Mouse (Mus musculus) ES-Bruce4 (cell line): Measurements from ENCODE around the gene Stard3nl. TPM values are rescaled to one million over a fixed set of nuclear protein-coding genes. Genes with fewer than 3 reads are reported as not detected.

Experiments
- H3K27ac ChIP-seq: 2 replicates; pipeline ENCODE4 v1.5.1; 2012; ENCODE audit warnings: low read length, inconsistent platforms; ENCODE audit not compliant: insufficient read depth
- H3K27me3 ChIP-seq: 2 replicates; pipeline ENCODE4 v1.6.1; 2012; ENCODE audit warnings: mild to moderate bottlenecking, low read length, inconsistent platforms; ENCODE audit not compliant: control insufficient read depth, poor library complexity, insufficient read depth, severe bottlenecking
- H3K36me3 ChIP-seq: 2 replicates; pipeline ENCODE4 v1.6.1; 2012; ENCODE audit warnings: inconsistent platforms, mild to moderate bottlenecking, low read length, moderate library complexity; ENCODE audit not compliant: control insufficient read depth, poor library complexity, insufficient read depth, severe bottlenecking
- H3K4me1 ChIP-seq: one replicate; pipeline ENCODE4 v1.8.1; 2011; ENCODE audit warnings: low read length; ENCODE audit not compliant: control insufficient read depth, insufficient read depth
- H3K4me3 ChIP-seq: 2 replicates; pipeline ENCODE4 v1.5.1; 2011; ENCODE audit warnings: low read depth, mild to moderate bottlenecking, low read length
- H3K9ac ChIP-seq: 2 replicates; pipeline ENCODE4 v1.6.1; 2012; ENCODE audit warnings: low read depth, mild to moderate bottlenecking, inconsistent platforms; ENCODE audit not compliant: poor library complexity, severe bottlenecking
- H3K9me3 ChIP-seq: replicated peaks from 2 replicates; pipeline ENCODE4 v1.6.1; 2012; ENCODE audit warnings: mild to moderate bottlenecking, low read length, inconsistent platforms; ENCODE audit not compliant: control insufficient read depth, poor library complexity, insufficient read depth, severe bottlenecking
- CTCF ChIP-seq: IDR thresholded peaks from one replicate; pipeline ENCODE4 v1.8.1; 2011; ENCODE audit warnings: low read depth, low read length
- EP300 ChIP-seq: IDR thresholded peaks from 2 replicates; pipeline ENCODE4 v1.6.1; 2011; ENCODE audit warnings: low read depth, low read length; ENCODE audit not compliant: insufficient read depth
- POLR2A ChIP-seq: IDR thresholded peaks from one replicate; pipeline ENCODE4 v1.8.1; 2011; ENCODE audit warnings: low read length; ENCODE audit not compliant: insufficient read depth
- polyA plus RNA-seq: library from polyadenylated mRNA; stranded (reverse); fragments of >200 nt; gene quantifications from 2 replicates; pipeline ENCODE4 v1.2.4, GENCODE M21; 2011; ENCODE audit warnings: low read depth; ENCODE audit not compliant: missing spikeins, insufficient read depth, insufficient read length

The Stard3nl gene
- polyA plus RNA-seq: 45.4 and 63.7 TPM in 2 replicates

- H3K27me3 ChIP-seq: no peaks in the 10 kb centered on the region
- no peaks in the 10 kb centered on the region for H3K4me1 ChIP-seq
- H3K27ac ChIP-seq: peak within 1 kb of the TSS; percentile 91
- TF ChIP-seq POLR2A: peak; percentile 53
- TF ChIP-seq CTCF: no peak
- H3K36me3 ChIP-seq: peaks cover 1% of the 10 kb centered on the region; the same call in 1 of the 2 replicates
- peak within 1 kb of the TSS; percentile 84 for H3K9ac ChIP-seq
- H3K4me3 ChIP-seq: peak within 1 kb of the TSS; percentile 95
- peaks cover 18% of the 10 kb centered on the region for H3K9me3 ChIP-seq
Measured at GRCm38 (mm10) chr13:19395688-19396354, at the start of gene Stard3nl. TSS of gene Stard3nl (minus strand) at chr13:19395795.

DNA sequence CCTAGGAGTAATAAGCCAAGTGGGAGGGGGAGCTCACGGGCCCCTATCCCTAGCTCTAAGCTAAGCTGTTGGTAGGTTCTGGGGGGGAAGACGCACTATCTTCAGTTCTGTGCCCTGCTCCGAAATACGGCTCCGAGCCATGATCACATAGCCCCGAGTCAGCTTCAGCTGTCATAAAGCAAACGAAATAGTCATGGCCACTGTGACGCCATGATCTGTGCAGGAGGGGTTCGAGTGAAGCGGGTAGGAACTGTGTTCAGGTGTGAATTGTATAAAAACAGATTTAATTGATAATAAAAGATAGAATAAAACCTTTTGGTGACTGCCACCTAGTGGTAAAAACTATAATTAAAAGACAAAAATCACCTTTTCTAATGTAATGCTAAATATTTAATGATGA is 42.4 kb upstream of the Stard3nl start:
- Histone ChIP-seq H3K27me3 (no peaks in the 10 kb centered on the region), H3K4me3 (no peak overlapping the region), H3K4me1 (no peaks in the 10 kb centered on the region), H3K36me3 (no peaks in the 10 kb centered on the region), H3K27ac (no peak overlapping the region), H3K9me3 (no peaks in the 10 kb centered on the region), H3K9ac (no peak overlapping the region)
- TF ChIP-seq POLR2A (no peak), CTCF (peak; percentile 5), EP300 (no peak)

- no peaks in the 10 kb centered on the region for H3K27me3 ChIP-seq
- no peak overlapping the region for H3K4me3 ChIP-seq
- TF ChIP-seq EP300 (no peak), CTCF (no peak), POLR2A (no peak)
- no peaks in the 10 kb centered on the region for H3K4me1 ChIP-seq
- peaks cover 13% of the 10 kb centered on the region for H3K9me3 ChIP-seq
- H3K27ac ChIP-seq: no peak overlapping the region
- H3K9ac ChIP-seq: no peak overlapping the region
- H3K36me3 ChIP-seq: no peaks in the 10 kb centered on the region
Measured at GRCm38 (mm10) chr13:19429812-19430370, 34.3 kb upstream of the Stard3nl start.

- Histone ChIP-seq H3K27me3 (no peaks in the 10 kb centered on the region), H3K4me3 (no peak overlapping the region), H3K9me3 (peaks cover 13% of the 10 kb centered on the region), H3K9ac (no peak overlapping the region), H3K4me1 (no peaks in the 10 kb centered on the region), H3K36me3 (no peaks in the 10 kb centered on the region), H3K27ac (no peak overlapping the region)
- TF ChIP-seq POLR2A (no peak), CTCF (no peak), EP300 (no peak)
Measured at GRCm38 (mm10) chr13:19428076-19428475, 32.5 kb upstream of the Stard3nl start.

DNA sequence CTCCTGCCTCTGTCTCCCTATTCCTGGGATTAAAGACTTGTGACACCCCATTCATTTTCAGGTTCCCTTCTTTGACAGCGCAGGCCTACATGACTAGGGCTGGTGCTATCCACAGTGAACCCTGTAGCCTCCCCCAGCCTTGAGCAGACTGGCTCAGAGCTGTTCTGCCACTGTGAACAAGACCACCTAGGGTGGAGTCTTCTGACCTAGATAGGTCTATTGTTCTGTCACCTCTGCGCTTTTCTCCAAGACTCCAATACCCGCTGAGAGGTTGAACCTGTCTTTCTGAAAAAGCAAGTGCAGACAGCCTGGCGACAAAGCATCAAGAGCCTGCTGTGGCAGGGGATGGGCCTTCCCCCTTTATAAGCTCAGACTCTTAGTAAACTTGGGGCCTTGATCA is 29.0 kb upstream of the Stard3nl start:
- Histone ChIP-seq H3K9ac (no peak overlapping the region), H3K4me1 (no peaks in the 10 kb centered on the region), H3K9me3 (peaks cover 13% of the 10 kb centered on the region), H3K27me3 (no peaks in the 10 kb centered on the region), H3K4me3 (no peak overlapping the region), H3K27ac (no peak overlapping the region), H3K36me3 (no peaks in the 10 kb centered on the region)
- TF ChIP-seq CTCF (no peak), EP300 (peak; percentile 56; the same call in 1 of the 2 replicates), POLR2A (no peak)

GRCm38 (mm10) chr13:19422521-19422920 is 26.9 kb upstream of the Stard3nl start:
- Histone ChIP-seq H3K27ac (no peak overlapping the region), H3K4me3 (no peak overlapping the region), H3K36me3 (no peaks in the 10 kb centered on the region), H3K9ac (no peak overlapping the region), H3K9me3 (peaks cover 13% of the 10 kb centered on the region), H3K27me3 (no peaks in the 10 kb centered on the region), H3K4me1 (no peaks in the 10 kb centered on the region)
- no peak for TF ChIP-seq POLR2A
- no peak for TF ChIP-seq EP300
- TF ChIP-seq CTCF: no peak
